Mouse (Mus musculus): ENCODE measurements at regions not wholly inside any gene's neighbourhood (a gene's known extent, or its start where the extent isn't known, plus 50 kb on each side); places are given as distances from the start of the nearest gene placed in this dataset.

- TF ChIP-seq CTCF (IDR thresholded peaks at IDR 0.05; ENCODE audit: low read depth, low read length), result no peak
- H3K9me3 ChIP-seq (replicated peaks; ENCODE audit: control insufficient read depth, insufficient read depth, low read length, poor library complexity, severe bottlenecking), result no peaks in the 10 kb centered on the region
- no peak overlapping the region for H3K4me3 ChIP-seq (ENCODE audit: low read depth, low read length)
- H3K27ac ChIP-seq (ENCODE audit: insufficient read depth, low read length), result no peak overlapping the region
- no peak overlapping the region for H3K9ac ChIP-seq (ENCODE audit: low read depth, poor library complexity, severe bottlenecking)
- no peaks in the 10 kb centered on the region; the same call in none of the 2 replicates for H3K27me3 ChIP-seq (ENCODE audit: control insufficient read depth, insufficient read depth, low read length, poor library complexity, severe bottlenecking)
- no peaks in the 10 kb centered on the region for H3K36me3 ChIP-seq (ENCODE audit: control insufficient read depth, insufficient read depth, low read length, poor library complexity, severe bottlenecking)
- no peaks in the 10 kb centered on the region for H3K4me1 ChIP-seq (ENCODE audit: control insufficient read depth, insufficient read depth, low read length)
Measured at GRCm38 (mm10) chr5:96924736-96925429, 72.6 kb upstream of the Bmp2k start.

- no peak overlapping the region for H3K4me3 ChIP-seq (ENCODE audit: low read depth, low read length)
- no peaks in the 10 kb centered on the region for H3K4me1 ChIP-seq (ENCODE audit: control insufficient read depth, insufficient read depth, low read length)
- H3K27me3 ChIP-seq (ENCODE audit: control insufficient read depth, insufficient read depth, low read length, poor library complexity, severe bottlenecking), result no peaks in the 10 kb centered on the region; the same call in none of the 2 replicates
- H3K9me3 ChIP-seq (replicated peaks; ENCODE audit: control insufficient read depth, insufficient read depth, low read length, poor library complexity, severe bottlenecking), result no peaks in the 10 kb centered on the region
- H3K36me3 ChIP-seq (ENCODE audit: control insufficient read depth, insufficient read depth, low read length, poor library complexity, severe bottlenecking), result no peaks in the 10 kb centered on the region
- no peak for TF ChIP-seq EP300 (IDR thresholded peaks at IDR 0.05; ENCODE audit: insufficient read depth, low read depth, low read length)
- TF ChIP-seq CTCF (IDR thresholded peaks at IDR 0.05; ENCODE audit: low read depth, low read length), result no peak
- TF ChIP-seq POLR2A (IDR thresholded peaks at IDR 0.05; ENCODE audit: insufficient read depth, low read length), result no peak
- no peak overlapping the region for H3K27ac ChIP-seq (ENCODE audit: insufficient read depth, low read length)
- no peak overlapping the region for H3K9ac ChIP-seq (ENCODE audit: low read depth, poor library complexity, severe bottlenecking)
Measured at GRCm38 (mm10) chr5:96925943-96926342, 71.5 kb upstream of the Bmp2k start.

- H3K4me1 ChIP-seq (ENCODE audit: control insufficient read depth, insufficient read depth, low read length), result no peaks in the 10 kb centered on the region
- no peak overlapping the region for H3K27ac ChIP-seq (ENCODE audit: insufficient read depth, low read length)
- no peak overlapping the region for H3K9ac ChIP-seq (ENCODE audit: low read depth, poor library complexity, severe bottlenecking)
- H3K4me3 ChIP-seq (ENCODE audit: low read depth, low read length), result no peak overlapping the region
- no peaks in the 10 kb centered on the region for H3K9me3 ChIP-seq (replicated peaks; ENCODE audit: control insufficient read depth, insufficient read depth, low read length, poor library complexity, severe bottlenecking)
- TF ChIP-seq POLR2A (IDR thresholded peaks at IDR 0.05; ENCODE audit: insufficient read depth, low read length), result no peak
- TF ChIP-seq EP300 (IDR thresholded peaks at IDR 0.05; ENCODE audit: insufficient read depth, low read depth, low read length), result no peak
- no peak for TF ChIP-seq CTCF (IDR thresholded peaks at IDR 0.05; ENCODE audit: low read depth, low read length)
- H3K27me3 ChIP-seq (ENCODE audit: control insufficient read depth, insufficient read depth, low read length, poor library complexity, severe bottlenecking), result no peaks in the 10 kb centered on the region
- no peaks in the 10 kb centered on the region for H3K36me3 ChIP-seq (ENCODE audit: control insufficient read depth, insufficient read depth, low read length, poor library complexity, severe bottlenecking)
Measured at GRCm38 (mm10) chr5:96931091-96931490, 66.4 kb upstream of the Bmp2k start.

- no peak overlapping the region for H3K9ac ChIP-seq (ENCODE audit: low read depth, poor library complexity, severe bottlenecking)
- no peaks in the 10 kb centered on the region for H3K27me3 ChIP-seq (ENCODE audit: control insufficient read depth, insufficient read depth, low read length, poor library complexity, severe bottlenecking)
- H3K36me3 ChIP-seq (ENCODE audit: control insufficient read depth, insufficient read depth, low read length, poor library complexity, severe bottlenecking), result no peaks in the 10 kb centered on the region
- H3K4me1 ChIP-seq (ENCODE audit: control insufficient read depth, insufficient read depth, low read length), result no peaks in the 10 kb centered on the region
- no peak for TF ChIP-seq EP300 (IDR thresholded peaks at IDR 0.05; ENCODE audit: insufficient read depth, low read depth, low read length)
- TF ChIP-seq POLR2A (IDR thresholded peaks at IDR 0.05; ENCODE audit: insufficient read depth, low read length), result no peak
- no peak for TF ChIP-seq CTCF (IDR thresholded peaks at IDR 0.05; ENCODE audit: low read depth, low read length)
- no peak overlapping the region for H3K4me3 ChIP-seq (ENCODE audit: low read depth, low read length)
- no peaks in the 10 kb centered on the region for H3K9me3 ChIP-seq (replicated peaks; ENCODE audit: control insufficient read depth, insufficient read depth, low read length, poor library complexity, severe bottlenecking)
- no peak overlapping the region for H3K27ac ChIP-seq (ENCODE audit: insufficient read depth, low read length)
Measured at GRCm38 (mm10) chr5:96931576-96932152, 65.8 kb upstream of the Bmp2k start.

GRCm38 (mm10) chr5:96936239-96936638, 61.2 kb upstream of the Bmp2k start:
- Histone ChIP-seq H3K27me3 (ENCODE audit: control insufficient read depth, insufficient read depth, low read length, poor library complexity, severe bottlenecking) (no peaks in the 10 kb centered on the region), H3K27ac (ENCODE audit: insufficient read depth, low read length) (no peak overlapping the region), H3K36me3 (ENCODE audit: control insufficient read depth, insufficient read depth, low read length, poor library complexity, severe bottlenecking) (no peaks in the 10 kb centered on the region), H3K9ac (ENCODE audit: low read depth, poor library complexity, severe bottlenecking) (no peak overlapping the region), H3K4me1 (ENCODE audit: control insufficient read depth, insufficient read depth, low read length) (no peaks in the 10 kb centered on the region), H3K4me3 (ENCODE audit: low read depth, low read length) (no peak overlapping the region), H3K9me3 (replicated peaks; ENCODE audit: control insufficient read depth, insufficient read depth, low read length, poor library complexity, severe bottlenecking) (no peaks in the 10 kb centered on the region)
- TF ChIP-seq EP300 (IDR thresholded peaks at IDR 0.05; ENCODE audit: insufficient read depth, low read depth, low read length) (no peak), CTCF (IDR thresholded peaks at IDR 0.05; ENCODE audit: low read depth, low read length) (no peak), POLR2A (IDR thresholded peaks at IDR 0.05; ENCODE audit: insufficient read depth, low read length) (no peak)

GRCm38 (mm10) chr5:96938718-96939117, 58.8 kb upstream of the Bmp2k start:
- H3K9me3 ChIP-seq (replicated peaks; ENCODE audit: control insufficient read depth, insufficient read depth, low read length, poor library complexity, severe bottlenecking), result no peaks in the 10 kb centered on the region
- no peak overlapping the region for H3K9ac ChIP-seq (ENCODE audit: low read depth, poor library complexity, severe bottlenecking)
- H3K4me3 ChIP-seq (ENCODE audit: low read depth, low read length), result no peak overlapping the region
- H3K4me1 ChIP-seq (ENCODE audit: control insufficient read depth, insufficient read depth, low read length), result no peaks in the 10 kb centered on the region
- no peak overlapping the region for H3K27ac ChIP-seq (ENCODE audit: insufficient read depth, low read length)
- TF ChIP-seq CTCF (IDR thresholded peaks at IDR 0.05; ENCODE audit: low read depth, low read length) (no peak), EP300 (IDR thresholded peaks at IDR 0.05; ENCODE audit: insufficient read depth, low read depth, low read length) (no peak), POLR2A (IDR thresholded peaks at IDR 0.05; ENCODE audit: insufficient read depth, low read length) (no peak)
- H3K27me3 ChIP-seq (ENCODE audit: control insufficient read depth, insufficient read depth, low read length, poor library complexity, severe bottlenecking), result no peaks in the 10 kb centered on the region
- no peaks in the 10 kb centered on the region for H3K36me3 ChIP-seq (ENCODE audit: control insufficient read depth, insufficient read depth, low read length, poor library complexity, severe bottlenecking)

Data from ES-Bruce4 (cell line).